Mouse (Mus musculus) spleen, adult 2 months (tissue): ENCODE measurements around the gene Krtap8-1. TPM values are rescaled to one million over a fixed set of nuclear protein-coding genes. Genes with fewer than 3 reads are reported as not detected.

Experiments used
- DNase-seq, 2 experiments: peaks; one replicate each; pipeline versions ENCODE4 v3.0.0 to v3.0.0-alpha.2; 2012 to 2021; ENCODE audit warnings: low spot score in 2 of 2, low read depth in 1 of 2
- H3K27ac ChIP-seq: fragments of 200-500 bp; 2 replicates; pipeline ENCODE4 v1.5.1; 2012; ENCODE audit warnings: low read length, inconsistent platforms; ENCODE audit not compliant: insufficient read depth
- H3K27me3 ChIP-seq: fragments of 200-500 bp; 2 replicates; pipeline ENCODE4 v1.6.1; 2012; ENCODE audit warnings: mild to moderate bottlenecking, moderate library complexity, low read length, inconsistent platforms; ENCODE audit not compliant: control insufficient read depth, insufficient read depth
- H3K36me3 ChIP-seq: fragments of 200-500 bp; 2 replicates; pipeline ENCODE4 v1.6.1; 2012; ENCODE audit warnings: mild to moderate bottlenecking, low read length, inconsistent platforms; ENCODE audit not compliant: control insufficient read depth, insufficient read depth
- H3K4me1 ChIP-seq: fragments of 200-500 bp; 2 replicates; pipeline ENCODE4 v1.6.1; 2011; ENCODE audit warnings: inconsistent platforms; ENCODE audit not compliant: control insufficient read depth, insufficient read depth, insufficient read length
- H3K4me3 ChIP-seq: fragments of 200-500 bp; 2 replicates; pipeline ENCODE4 v1.5.1; 2011; ENCODE audit warnings: mild to moderate bottlenecking, inconsistent platforms; ENCODE audit not compliant: insufficient read depth, insufficient read length; ENCODE audit errors: extremely low read depth
- CTCF ChIP-seq: fragments of 200-500 bp; IDR thresholded peaks from 2 replicates; pipeline ENCODE4 v1.5.1; 2011; ENCODE audit warnings: mild to moderate bottlenecking, inconsistent platforms; ENCODE audit not compliant: insufficient read depth, insufficient read length, insufficient replicate concordance; ENCODE audit errors: extremely low read depth
- POLR2A ChIP-seq: fragments of 200-500 bp; IDR thresholded peaks from 2 replicates; pipeline ENCODE4 v1.6.1; 2011; ENCODE audit warnings: low read depth, low read length, inconsistent platforms
- WGBS: fragments of 180-500 bp; shearing (Covaris S2); methylation state at CpG from one replicate; pipeline ENCODE4 v1.1.7; 2018; 5-methylcytosine and 5-hydroxymethylcytosine counted together
- polyA plus RNA-seq: library from polyadenylated mRNA; depleted of rRNA; stranded (reverse); fragments of >200 nt; gene quantifications from 2 replicates; pipeline ENCODE4 v1.2.3, GENCODE M21; 2012

The Krtap8-1 gene
- polyA plus RNA-seq, 1 experiment, result not detected

DNA sequence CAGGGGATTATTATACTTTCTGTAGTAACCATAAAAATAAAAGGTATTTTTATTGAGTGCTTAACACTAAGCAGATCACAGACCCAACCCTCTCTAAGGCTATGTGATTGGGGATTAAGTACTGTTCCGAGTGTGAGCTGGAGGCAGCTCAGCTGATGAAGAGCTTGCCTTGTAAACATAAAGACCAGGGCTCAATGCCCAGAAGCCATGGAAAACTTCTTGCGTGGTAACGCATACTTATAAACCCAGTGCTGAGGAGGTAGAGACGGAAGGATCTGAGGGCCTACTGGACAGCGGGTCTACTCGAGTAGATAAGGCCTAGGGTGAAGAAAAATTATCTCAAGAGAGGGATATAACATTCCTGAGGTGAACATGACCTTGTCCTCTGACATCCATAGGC lies 32.3 kb upstream of the Krtap8-1 start:
- no peak overlapping the region for H3K27ac ChIP-seq
- DNase-seq, result no peak
- no peak overlapping the region for H3K4me3 ChIP-seq
- WGBS, result 91% methylated on average over 6 of the region's 6 CpGs
- H3K27me3 ChIP-seq, result no peaks in the 10 kb centered on the region
- H3K4me1 ChIP-seq, result no peaks in the 10 kb centered on the region
- no peaks in the 10 kb centered on the region for H3K36me3 ChIP-seq
- TF ChIP-seq POLR2A, result no peak
- no peak for TF ChIP-seq CTCF

- no peak overlapping the region for H3K4me3 ChIP-seq
- no peak overlapping the region for H3K27ac ChIP-seq
- no peaks in the 10 kb centered on the region for H3K4me1 ChIP-seq
- no peaks in the 10 kb centered on the region for H3K36me3 ChIP-seq
- TF ChIP-seq POLR2A (no peak), CTCF (no peak)
- WGBS, result 61% methylated on average over 9 of the region's 9 CpGs
- no peaks in the 10 kb centered on the region for H3K27me3 ChIP-seq
- DNase-seq, result no peak
These were observed 29.9 kb upstream of the Krtap8-1 start for GRCm38 (mm10) chr16:89517635-89518034.

DNA sequence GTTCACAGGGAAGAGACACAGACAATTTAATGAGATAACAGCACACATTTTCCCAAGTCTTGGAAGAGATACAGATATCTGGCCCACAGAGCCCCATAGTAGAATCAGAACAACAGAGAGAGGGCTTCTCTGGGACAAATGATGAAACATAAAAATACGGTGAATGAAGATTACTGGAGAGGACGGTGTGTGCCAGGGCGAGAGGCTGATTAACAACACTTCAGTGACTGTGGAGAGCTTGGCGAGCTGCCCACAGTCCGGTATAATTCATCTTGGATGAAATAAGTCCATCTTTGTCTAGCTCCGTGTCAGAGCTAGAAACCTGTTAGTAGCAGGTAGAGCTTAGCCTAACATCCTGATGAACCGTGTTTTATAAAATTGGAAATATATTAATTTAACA lies 25.7 kb upstream of the Krtap8-1 start:
- no peak overlapping the region for H3K27ac ChIP-seq
- TF ChIP-seq POLR2A, result no peak
- no peak for TF ChIP-seq CTCF
- no peaks in the 10 kb centered on the region for H3K4me1 ChIP-seq
- no peak overlapping the region for H3K4me3 ChIP-seq
- no peak for DNase-seq
- H3K36me3 ChIP-seq, result no peaks in the 10 kb centered on the region
- H3K27me3 ChIP-seq, result no peaks in the 10 kb centered on the region
- 90% methylated on average over 7 of the region's 7 CpGs for WGBS

GRCm38 (mm10) chr16:89508223-89508622 lies 20.5 kb upstream of the Krtap8-1 start, which contains the start of gene Krtap7-1:
Gene Krtap7-1 (minus strand): TSS chr16:89508323.
- Histone ChIP-seq H3K27me3 (no peaks in the 10 kb centered on the region), H3K4me3 (no peak within 1 kb of the TSS), H3K36me3 (no peaks in the 10 kb centered on the region), H3K4me1 (no peaks in the 10 kb centered on the region), H3K27ac (no peak within 1 kb of the TSS)
- 81% methylated on average over 4 of the region's 4 CpGs for WGBS
- TF ChIP-seq POLR2A (no peak), CTCF (no peak)
- DNase-seq, result no peak

DNA sequence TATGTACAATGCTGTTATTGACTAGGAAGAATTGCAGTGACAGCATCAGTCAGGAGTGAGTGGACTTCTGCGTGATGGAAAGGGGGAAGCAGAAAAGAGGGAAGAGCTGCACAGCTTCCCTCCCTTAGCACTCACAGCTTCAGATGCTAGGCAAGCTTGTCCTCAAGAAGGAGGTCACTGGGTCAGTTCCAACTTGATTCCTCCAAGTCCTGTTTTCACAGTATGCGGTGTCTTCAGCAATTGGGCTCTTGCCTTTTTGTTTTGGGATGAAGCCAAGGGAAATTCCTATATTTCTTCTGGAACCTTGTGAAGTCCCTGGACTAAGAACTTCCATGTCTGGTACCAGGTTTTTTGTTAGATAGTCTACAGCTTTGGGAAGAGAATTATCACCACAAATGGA lies 15.8 kb upstream of the Krtap8-1 start:
- DNase-seq, result no peak
- Histone ChIP-seq H3K36me3 (no peaks in the 10 kb centered on the region), H3K4me3 (no peak overlapping the region), H3K27ac (no peak overlapping the region), H3K27me3 (no peaks in the 10 kb centered on the region), H3K4me1 (no peaks in the 10 kb centered on the region)
- TF ChIP-seq CTCF (no peak), POLR2A (no peak)
- 77% methylated on average over 2 of the region's 2 CpGs for WGBS

DNA sequence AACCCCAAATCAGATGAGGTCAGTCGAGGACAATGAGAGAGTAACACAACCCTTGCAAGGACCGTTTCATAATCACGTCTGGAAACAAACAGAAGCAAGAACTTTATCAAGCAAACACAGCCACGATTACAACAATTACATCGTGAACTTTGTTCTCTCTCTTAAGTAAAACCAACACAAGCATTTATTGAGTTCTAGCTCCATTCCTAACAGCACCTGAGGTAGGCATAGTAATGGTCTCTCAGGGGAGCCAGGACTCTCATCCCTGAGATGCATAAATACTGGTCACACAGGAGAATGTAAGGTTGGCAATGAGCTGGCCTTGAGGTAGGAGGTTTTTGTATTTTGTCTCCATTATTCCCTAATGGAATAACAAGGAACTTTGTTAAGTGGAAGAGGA lies 14.1 kb upstream of the Krtap8-1 start:
- no peak for DNase-seq
- no peak overlapping the region for H3K27ac ChIP-seq
- 77% methylated on average over 5 of the region's 5 CpGs for WGBS
- no peaks in the 10 kb centered on the region for H3K36me3 ChIP-seq
- H3K27me3 ChIP-seq, result no peaks in the 10 kb centered on the region
- no peak overlapping the region for H3K4me3 ChIP-seq
- TF ChIP-seq POLR2A (no peak), CTCF (no peak)
- H3K4me1 ChIP-seq, result no peaks in the 10 kb centered on the region

GRCm38 (mm10) chr16:89497002-89497401 lies 9.2 kb upstream of the Krtap8-1 start:
- no peaks in the 10 kb centered on the region for H3K4me1 ChIP-seq
- H3K36me3 ChIP-seq, result no peaks in the 10 kb centered on the region
- no peak overlapping the region for H3K4me3 ChIP-seq
- no peak overlapping the region for H3K27ac ChIP-seq
- no peaks in the 10 kb centered on the region for H3K27me3 ChIP-seq
- 85% methylated on average over 5 of the region's 5 CpGs for WGBS
- DNase-seq, result no peak
- TF ChIP-seq POLR2A (no peak), CTCF (no peak)

DNA sequence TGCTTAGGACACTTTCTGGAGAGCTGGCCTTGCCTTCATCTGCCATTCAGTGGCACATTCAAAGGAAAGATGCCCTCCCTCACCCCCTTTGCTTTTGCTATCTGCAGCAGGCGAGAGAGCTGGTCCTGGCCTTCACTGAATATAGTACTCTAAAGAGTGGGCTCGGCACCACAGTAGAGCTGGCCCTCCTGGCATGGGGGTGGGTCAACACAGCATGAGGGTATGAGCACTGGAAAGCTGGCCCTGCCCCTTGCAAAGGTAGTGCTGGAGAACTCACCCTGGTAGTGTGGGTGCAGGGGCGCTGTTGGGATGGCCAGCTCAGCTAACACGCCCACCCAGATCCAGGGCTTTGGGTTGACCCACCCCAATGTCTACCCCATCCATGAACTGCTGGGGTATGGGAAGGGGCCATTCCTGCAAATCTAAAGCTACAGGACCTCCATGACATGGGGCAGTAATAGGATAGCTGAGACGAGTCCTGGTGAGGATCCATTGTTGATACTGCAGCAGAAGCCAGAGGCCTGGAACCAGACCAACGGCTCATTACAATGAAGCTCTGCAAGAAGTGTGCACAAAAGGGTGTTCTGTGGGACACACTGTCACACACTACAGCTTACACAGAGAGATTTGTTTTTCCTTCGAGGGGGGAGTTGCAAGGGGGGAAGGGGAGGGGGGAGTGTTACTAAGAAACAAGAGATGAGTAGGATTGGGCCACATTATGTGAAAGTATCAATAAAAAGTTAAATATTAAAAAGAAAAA lies 7.8 kb upstream of the Krtap8-1 start:
- H3K4me3 ChIP-seq, result no peak overlapping the region
- H3K27ac ChIP-seq, result no peak overlapping the region
- no peaks in the 10 kb centered on the region for H3K27me3 ChIP-seq
- H3K4me1 ChIP-seq, result no peaks in the 10 kb centered on the region
- TF ChIP-seq CTCF, result no peak
- TF ChIP-seq POLR2A, result no peak
- DNase-seq, result no peak
- H3K36me3 ChIP-seq, result no peaks in the 10 kb centered on the region
- WGBS, result 86% methylated on average over 7 of the region's 7 CpGs
